Mouse (Mus musculus) gastrocnemius, adult 2 months (tissue): ENCODE measurements around the gene Tifa. TPM values are rescaled to one million over a fixed set of nuclear protein-coding genes. Genes with fewer than 3 reads are reported as not detected.

Source experiments
- DNase-seq: peaks from one replicate; pipeline ENCODE4 v3.0.0; 2022
- H3K27ac ChIP-seq: fragments of 200-600 bp; 2 replicates; pipeline ENCODE4 v1.8.1; 2022; ENCODE audit warnings: mild to moderate bottlenecking
- H3K4me3 ChIP-seq: fragments of 200-600 bp; 2 replicates; pipeline ENCODE4 v1.8.1; 2022; ENCODE audit warnings: mild to moderate bottlenecking, moderate library complexity
- CTCF ChIP-seq: fragments of 200-600 bp; IDR thresholded peaks from 2 replicates; pipeline ENCODE4 v1.8.1; 2022; ENCODE audit warnings: antibody characterized with exemption, mild to moderate bottlenecking, moderate library complexity
- intact Hi-C: fragments of 180-260 bp; cut with DNase I; formaldehyde crosslinking; loops from one replicate; pipeline ENCODE4 v1.15.1; 2025
- total RNA-seq, 2 experiments: library from RNA; stranded (reverse); gene quantifications; 2 replicates each; pipeline ENCODE4 v1.2.3; 2021

Gene Tifa
- total RNA-seq, 2 experiments from 2014 or later: 0.64 to 1.3 TPM

DNA sequence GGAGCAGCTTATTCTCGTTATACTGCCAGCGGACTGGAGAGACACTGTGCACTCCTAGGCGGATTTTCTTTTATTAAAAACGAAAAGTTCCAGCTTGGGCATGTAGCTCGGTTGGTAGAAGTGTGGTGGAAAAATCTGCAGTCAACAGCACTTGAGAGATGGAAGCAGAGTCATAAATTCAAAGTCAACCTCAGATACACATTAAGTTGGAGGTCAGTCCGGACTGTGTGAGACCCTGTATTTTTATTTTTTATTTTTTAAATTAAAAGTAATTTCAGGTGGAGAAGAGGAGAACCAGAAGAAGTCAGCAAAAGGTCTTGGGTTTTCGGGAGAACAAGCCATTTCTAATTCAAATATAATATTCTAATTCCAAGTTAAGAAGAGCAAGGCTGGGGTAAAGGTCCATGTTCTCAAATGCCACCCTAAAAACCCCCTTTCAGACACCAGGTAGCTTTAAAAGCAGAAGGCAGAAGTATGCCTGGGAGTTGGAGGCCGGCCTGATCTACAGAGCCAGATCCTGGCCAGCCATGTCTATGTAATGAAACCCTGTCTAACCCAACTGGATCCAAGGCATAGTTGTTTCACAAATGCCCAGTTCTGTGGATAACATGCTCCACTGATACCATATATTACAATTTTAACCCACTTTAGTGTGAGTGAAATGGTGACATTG, 48.5 kb downstream of the Tifa start:
- no peak for DNase-seq
- peak overlapping the region; percentile 90 for H3K27ac ChIP-seq
- intact Hi-C loops: loop anchor here (5.0 to 10.0 kb wide), 3 partner anchors 46 to 283 kb away; partner anchors contain the start of genes Fam241a, Larp7 and Zgrf1
- TF ChIP-seq CTCF: no peak
- peak overlapping the region; percentile 93 for H3K4me3 ChIP-seq

DNA sequence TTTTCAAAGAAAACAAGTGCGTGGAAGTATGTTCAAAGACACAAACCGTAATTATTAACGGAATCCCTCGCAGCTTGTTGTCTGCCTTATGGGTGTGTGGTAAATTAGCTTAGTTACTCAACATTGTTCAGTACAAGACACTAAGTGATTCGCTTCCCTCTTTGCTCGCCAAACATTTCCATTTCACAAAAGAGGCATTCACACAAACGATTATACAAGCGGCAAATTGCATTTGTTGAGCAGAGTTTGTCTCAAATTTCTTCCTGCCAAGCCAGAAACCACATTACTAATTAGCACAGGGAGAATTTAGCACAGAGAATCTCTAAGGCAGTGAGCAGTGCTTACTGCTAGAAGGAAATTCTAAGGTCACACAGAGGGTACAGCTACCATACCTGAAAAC, 52.3 kb downstream of the Tifa start:
- no peak for DNase-seq
- no peak overlapping the region for H3K27ac ChIP-seq
- TF ChIP-seq CTCF: no peak
- no peak overlapping the region for H3K4me3 ChIP-seq
- intact Hi-C loops: no loop called here

DNA sequence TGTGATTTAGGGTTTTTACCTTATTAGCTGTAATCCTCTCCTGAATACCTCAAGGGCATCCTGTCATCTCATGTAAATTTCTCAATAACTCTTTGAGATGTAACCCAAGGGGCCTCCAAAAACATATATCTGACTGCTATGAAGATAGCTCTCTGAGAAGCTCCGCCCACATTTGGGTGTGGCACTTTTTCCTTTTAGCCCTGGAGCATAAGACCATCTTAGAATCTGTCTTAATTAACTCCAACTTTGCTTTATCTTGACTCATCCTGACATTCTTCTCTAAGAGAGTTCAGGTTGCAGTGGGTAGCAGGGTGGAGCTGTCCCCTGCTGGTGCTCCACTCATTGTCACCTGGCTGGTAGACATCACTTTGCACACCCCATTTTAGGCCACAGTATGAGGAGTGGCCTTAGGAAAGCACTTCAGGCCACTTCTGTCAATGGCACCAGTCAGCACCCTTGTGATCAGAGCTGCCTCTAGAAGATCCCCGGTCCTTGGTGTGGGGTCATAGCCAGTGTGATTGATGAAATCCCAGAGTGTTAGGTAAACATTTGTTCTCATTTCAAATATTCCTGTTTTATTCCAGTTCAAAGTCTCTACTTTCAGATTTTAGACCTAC, 53.8 kb downstream of the Tifa start:
- no peak for DNase-seq
- intact Hi-C loops: no loop called here
- H3K27ac ChIP-seq: no peak overlapping the region
- no peak for TF ChIP-seq CTCF
- H3K4me3 ChIP-seq: no peak overlapping the region

DNA sequence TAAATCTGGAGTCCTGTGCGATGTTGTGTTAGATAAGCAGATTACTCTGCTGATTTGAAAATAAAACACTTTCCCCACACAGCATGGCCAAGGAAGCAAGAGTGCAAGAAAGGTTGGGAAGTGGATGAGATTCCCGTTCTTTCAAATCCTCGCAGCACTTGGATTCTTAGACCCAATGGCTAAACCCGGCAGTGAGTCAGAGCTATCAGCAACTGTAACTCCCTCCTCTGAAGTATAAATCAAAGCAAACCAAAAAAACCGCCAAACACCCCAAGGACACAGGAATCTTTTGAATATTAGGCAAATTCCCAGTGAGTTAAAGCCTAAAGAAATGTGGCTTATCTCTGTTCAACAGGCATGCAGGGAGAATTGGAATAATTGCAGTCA, 54.3 kb downstream of the Tifa start:
- Histone ChIP-seq H3K27ac (no peak overlapping the region), H3K4me3 (no peak overlapping the region)
- intact Hi-C loops: no loop called here
- no peak for TF ChIP-seq CTCF
- no peak for DNase-seq

DNA sequence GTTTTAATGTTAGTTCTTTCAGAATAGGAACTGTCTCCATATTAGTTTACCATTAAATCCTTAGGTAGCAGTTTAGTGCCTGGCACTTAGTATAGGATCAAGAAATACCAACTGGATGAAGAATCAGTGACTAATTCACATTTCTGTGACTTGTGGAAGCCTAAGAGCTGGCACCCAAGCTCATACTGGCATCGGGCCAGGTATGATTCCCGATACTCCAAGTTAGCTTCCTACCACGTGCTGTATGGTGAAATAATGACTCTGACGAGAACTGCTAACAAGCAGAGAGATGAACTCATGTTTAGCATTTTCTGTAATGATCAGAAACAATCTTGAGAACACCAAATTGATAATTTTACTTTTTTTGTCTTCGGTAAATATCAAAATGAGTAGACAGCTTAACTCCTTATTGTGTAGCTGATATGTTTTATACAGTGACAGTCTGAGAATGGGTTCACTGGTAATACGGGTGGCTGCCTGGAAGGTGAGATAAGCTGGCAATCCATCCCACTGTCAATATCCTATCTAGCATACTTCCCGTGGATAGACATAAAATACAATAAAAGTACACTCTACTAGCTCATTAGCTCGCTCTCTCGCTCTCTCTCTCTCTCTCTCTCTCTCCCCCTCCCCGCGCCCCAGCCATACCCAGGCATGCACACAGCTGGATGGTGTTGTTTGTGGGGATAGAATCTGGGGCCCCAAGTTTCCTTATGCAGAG, 58.6 kb downstream of the Tifa start:
- no peak for DNase-seq
- intact Hi-C loops: no loop called here
- Histone ChIP-seq H3K27ac (no peak overlapping the region), H3K4me3 (no peak overlapping the region)
- TF ChIP-seq CTCF: no peak

DNA sequence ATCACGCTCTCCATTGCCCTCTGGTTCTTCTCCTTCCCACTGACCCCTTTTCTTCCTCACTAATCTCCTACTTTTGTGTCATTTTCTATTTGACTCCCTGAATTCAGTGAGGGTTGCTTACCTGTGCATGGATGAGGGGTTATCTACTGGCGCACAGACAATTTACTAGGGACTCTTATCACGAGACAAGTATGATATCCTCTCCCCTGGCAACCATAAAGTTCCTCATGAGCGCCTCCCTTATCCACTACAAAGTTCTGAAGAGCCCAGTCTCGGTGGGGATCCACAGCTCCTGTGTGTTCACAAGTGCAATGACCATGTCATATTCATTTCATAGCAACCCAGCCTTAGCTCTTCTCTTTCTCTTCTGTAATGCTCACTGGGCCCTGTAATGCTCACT, 60.3 kb downstream of the Tifa start:
- intact Hi-C loops: no loop called here
- Histone ChIP-seq H3K4me3 (no peak overlapping the region), H3K27ac (no peak overlapping the region)
- DNase-seq: no peak
- no peak for TF ChIP-seq CTCF

DNA sequence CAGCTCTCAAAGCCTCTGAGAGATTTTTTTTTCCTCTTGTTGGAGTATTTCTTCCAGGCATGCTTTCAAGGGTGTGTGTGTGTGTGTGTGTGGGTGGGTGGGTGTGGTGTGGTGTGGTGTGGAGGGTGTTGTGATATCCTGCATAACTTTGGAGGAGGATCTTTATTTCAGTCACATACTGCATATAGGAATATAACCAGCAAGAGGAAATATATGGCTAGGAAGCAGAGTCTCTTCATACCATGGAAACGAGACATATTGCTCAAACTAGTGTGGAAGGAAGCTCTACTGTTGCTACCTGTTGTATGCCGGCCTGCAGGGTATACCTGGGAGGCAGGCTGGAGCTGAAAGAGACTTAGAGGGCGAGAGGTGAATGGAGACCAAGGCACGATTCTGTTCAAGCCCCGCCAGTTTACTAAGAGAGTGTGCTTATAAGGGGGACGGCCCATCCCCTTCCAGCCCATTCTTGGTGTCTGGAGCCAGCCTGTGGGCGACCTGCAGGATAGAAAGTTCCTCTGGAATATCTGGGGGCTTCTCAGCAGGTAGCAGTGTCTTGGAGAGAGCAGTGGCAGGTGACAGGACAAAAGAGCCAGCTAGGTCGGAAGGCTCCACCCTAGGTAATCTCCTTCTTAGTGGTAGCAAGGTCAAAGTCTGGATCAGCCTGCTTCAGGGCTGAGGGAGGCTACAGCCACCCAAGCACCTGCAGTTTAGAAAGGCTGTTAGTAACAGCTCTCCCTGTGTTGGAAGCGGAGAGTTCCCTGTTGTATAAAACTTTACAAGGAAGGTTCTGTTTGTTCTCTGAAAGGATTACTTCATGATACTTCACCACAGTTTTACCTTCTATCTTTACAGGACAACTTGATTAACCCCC, 61.4 kb downstream of the Tifa start:
- intact Hi-C loops: no loop called here
- no peak for DNase-seq
- no peak overlapping the region for H3K27ac ChIP-seq
- TF ChIP-seq CTCF: no peak
- H3K4me3 ChIP-seq: no peak overlapping the region

DNA sequence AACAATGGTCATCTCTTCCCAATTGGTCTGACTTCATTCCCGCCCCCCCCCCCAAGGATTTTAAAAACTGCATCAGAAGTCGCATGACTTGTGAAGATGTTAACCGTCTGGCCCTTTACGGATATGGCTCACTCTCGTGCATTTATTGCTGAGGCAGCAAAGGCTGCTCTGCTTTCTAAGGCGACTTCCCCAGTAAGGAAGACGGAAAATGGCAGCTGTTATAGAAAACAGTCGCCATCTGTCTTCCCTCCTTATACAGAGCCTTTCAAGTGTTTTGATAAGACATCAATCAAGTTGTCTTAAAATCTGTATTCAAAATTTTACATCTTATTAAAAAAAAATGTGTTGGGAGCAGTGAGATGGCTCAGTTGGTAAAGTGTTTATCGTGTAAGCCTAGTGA, 63.1 kb downstream of the Tifa start:
- Histone ChIP-seq H3K4me3 (no peak overlapping the region), H3K27ac (no peak overlapping the region)
- intact Hi-C loops: loop anchor here (1.0 kb wide), 1 partner anchor 97 kb away; no protein-coding TSS in a partner anchor
- no peak for TF ChIP-seq CTCF
- no peak for DNase-seq

DNA sequence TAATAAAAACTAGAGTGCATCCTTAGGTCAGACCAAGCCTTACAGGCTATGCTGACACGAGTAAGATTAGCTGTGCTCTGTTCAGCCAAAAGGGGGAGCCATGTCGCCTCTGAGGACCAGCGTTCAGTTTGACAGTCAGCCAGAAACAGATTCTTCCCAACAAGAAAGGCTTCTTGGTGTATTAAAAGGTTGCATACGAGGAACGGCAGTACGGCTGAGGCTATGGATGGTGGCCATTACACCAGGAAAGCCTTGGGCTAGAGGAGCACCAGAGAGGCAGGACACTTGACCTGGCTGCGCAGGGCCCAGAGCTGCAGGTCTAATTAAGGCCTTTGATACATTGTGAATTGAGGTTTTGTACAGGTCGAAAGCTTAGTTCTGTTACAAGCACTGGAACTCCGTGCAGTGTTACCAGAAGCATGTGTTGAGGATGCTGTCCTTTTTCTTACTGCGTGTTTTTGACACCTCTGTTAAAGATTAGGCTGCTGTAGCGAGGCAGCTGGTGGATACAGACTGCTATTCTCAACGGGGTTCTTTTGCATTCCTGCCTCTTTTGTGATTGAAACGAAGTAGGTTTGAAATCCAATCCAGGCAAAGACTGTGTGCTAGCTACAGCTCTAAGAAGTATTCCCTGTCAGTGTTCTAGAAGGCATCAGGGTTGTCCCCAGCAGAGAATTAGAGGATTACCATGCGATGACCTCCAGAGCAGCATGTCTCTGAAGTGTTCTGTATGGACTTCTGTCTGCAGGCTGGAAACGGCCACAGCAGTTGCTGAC, 64.0 kb downstream of the Tifa start:
- peak; percentile 90 for TF ChIP-seq CTCF
- peak; percentile 71 for DNase-seq
- intact Hi-C loops: loop anchor here (1.0 kb wide), 1 partner anchor 96 kb away; no protein-coding TSS in a partner anchor
- Histone ChIP-seq H3K27ac (no peak overlapping the region), H3K4me3 (peak overlapping the region; percentile 39)

DNA sequence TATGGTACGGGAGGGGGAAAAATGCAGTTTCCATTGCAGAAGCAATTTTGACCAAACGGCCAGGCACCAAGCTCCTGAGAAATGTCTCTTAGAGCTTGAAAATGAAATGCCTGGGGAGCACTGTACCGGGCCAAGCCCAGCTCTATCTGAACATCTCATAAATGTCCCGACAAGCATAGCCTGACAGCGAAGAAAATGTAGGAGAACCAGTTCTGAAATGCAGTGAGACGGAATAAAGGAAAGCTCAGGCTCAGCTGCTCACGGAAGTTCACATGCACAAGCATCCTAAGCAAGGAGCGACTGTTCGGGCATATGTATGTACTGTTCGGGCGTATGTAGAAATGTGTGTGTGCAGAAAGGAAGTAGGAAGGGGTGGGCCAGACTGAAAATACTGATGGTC, 71.7 kb downstream of the Tifa start:
- no peak for TF ChIP-seq CTCF
- intact Hi-C loops: loop anchor here (5.0 kb wide), 1 partner anchor 36 kb away; the partner anchor contains the start of gene Fam241a
- DNase-seq: no peak

DNA sequence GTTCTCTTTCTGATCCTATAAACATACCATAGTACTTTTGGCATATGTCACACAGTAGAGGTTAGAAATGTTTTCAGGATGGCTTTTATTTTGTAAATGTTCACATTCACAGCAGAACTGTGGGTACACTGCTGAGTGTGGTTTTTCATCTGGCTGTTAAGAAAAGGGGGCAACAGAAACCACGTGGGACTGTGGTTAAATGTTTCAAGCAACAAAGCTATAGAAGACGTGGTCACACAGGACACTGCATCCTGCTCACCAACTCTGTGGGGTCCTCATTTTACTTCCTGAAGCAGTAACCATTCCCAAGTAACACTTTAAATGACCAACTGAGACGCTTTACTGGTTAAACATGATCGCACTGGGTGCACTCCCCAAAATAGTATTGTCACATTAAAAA, 72.9 kb downstream of the Tifa start:
- no peak for DNase-seq
- Histone ChIP-seq H3K27ac (no peak overlapping the region), H3K4me3 (no peak overlapping the region)
- intact Hi-C loops: loop anchor here (5.0 kb wide), 1 partner anchor 35 kb away; the partner anchor contains the start of gene Fam241a
- no peak for TF ChIP-seq CTCF

More for the DNA sequence above, 71.7 kb downstream of the Tifa start:
- H3K4me3 ChIP-seq: no peak overlapping the region
- H3K27ac ChIP-seq: no peak overlapping the region

DNA sequence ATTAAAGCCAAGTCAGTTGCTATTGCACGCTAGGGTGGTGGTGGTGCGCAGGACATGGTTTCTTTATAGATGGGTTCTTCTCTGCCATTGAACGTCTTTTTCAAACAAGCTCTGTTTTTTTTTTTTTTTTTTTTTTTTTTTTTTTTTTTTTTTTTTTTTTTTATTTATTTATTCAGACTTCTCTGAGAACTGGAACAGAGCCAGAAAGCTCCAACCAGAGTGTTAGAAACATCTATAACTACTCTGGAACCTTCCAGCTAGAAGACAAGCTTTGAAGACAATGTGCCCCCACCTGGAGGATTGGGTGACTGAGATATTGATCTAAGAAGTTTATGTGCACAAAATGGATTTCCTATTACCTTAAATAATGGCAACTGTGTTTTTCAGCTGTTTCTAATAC, 74.0 kb downstream of the Tifa start:
- no peak for TF ChIP-seq CTCF
- no peak for DNase-seq
- Histone ChIP-seq H3K27ac (peak overlapping the region; percentile 49; the same call in 1 of the 2 replicates), H3K4me3 (no peak overlapping the region)
- intact Hi-C loops: loop anchor here (5.0 kb wide), 1 partner anchor 34 kb away; the partner anchor contains the start of gene Fam241a
